ENCODE assay signal across 14 mouse cellular contexts in the genomic region with DNA sequence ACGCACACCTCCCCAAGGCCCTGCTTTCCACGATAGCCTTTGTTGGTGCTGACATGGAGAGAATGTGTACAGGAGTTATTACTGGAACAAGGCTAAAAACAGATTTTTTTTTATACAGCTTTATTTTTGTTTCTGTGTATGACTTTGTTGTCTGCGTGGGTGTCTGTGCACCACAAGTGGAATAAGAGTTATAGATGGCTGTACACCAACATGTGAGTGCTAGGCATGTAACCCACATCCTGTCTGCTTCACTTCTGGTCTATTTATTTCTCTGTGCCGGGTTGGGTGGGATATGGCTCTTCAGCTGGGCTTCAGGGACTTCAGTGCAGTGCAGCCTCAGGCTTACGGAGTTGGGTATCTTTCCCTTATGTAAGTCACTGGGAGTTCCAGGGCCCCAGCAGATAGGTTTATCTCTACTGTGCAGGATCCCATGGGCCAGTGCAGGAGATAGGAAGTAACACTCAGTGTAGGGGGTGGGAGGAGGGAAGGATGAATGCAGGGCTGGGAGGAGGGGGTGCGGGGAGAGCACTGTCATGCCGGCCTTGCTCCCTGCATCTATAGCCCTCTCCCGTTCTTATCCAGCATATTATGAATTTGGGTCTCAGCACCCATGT. TPM values are rescaled to one million over a fixed set of nuclear protein-coding genes. Genes with fewer than 3 reads are reported as not detected.
A peak's percentile ranks its signal among the peaks of the same experiment; 100 is the strongest.
DNase-seq lines count a peak whose midpoint lies in the region; ATAC-seq and TF ChIP-seq lines count a peak whose summit lies in the region.
"Had no signal": no experiment of that assay in that cellular context is flagged by ENCODE, and none has a peak within 500 bp of the region (broad histone marks: within the 10 kb centered on the region; RNA-seq: fewer than 3 reads in every experiment).

No protein-coding gene starts in this region.

- peak; percentile 79 for ATAC-seq in stomach, embryonic 15.5 days (ENCODE audit: insufficient read depth, low FRiP score, low read depth)
- no peak for ATAC-seq in stomach, postnatal 0 days (ENCODE audit: low FRiP score, low TSS enrichment)
- peak; percentile 90 for ATAC-seq in liver, embryonic 14.5 days (ENCODE audit: insufficient read depth)
- ATAC-seq in granulocyte monocyte progenitor cell, adult 5-6 weeks (replicated peaks; ENCODE audit: poor library complexity, severe bottlenecking), result no peak
- no peak for ATAC-seq in neural tube, embryonic 15.5 days (ENCODE audit: low FRiP score)

- no peak for DNase-seq in stomach, postnatal 0 days (ENCODE audit: low spot score)
- peak; percentile 55 for DNase-seq in c-Kit-positive CD71-positive TER-119-negative erythroid progenitor cells, embryonic 14.5 days (ENCODE audit: low read depth)
- DNase-seq in liver, embryonic 14.5 days (ENCODE audit: low read depth in 3 of 3, low spot score in 3 of 3), result peak; percentile 61 to 75 (median 73)
- peak; percentile 29 for DNase-seq in thymus, postnatal 4 days
- DNase-seq in right cerebral cortex, adult 18-20 months, result no peak
- DNase-seq: embryo, embryonic 11 days; gastrocnemius, postnatal 25 days; heart, postnatal 10 days; lung, embryonic 14.5 days had no signal

- H3K4me3 ChIP-seq in stomach, embryonic 15.5 days (replicated peaks), result no peak overlapping the region
- no peak overlapping the region for H3K4me3 ChIP-seq in stomach, postnatal 0 days (ENCODE audit: low read depth, low read length)
- H3K4me3 ChIP-seq in liver, embryonic 14.5 days (ENCODE audit: insufficient read depth in 1 of 2, low read depth in 2 of 2, low read length in 2 of 2), result no peak overlapping the region
- no peak overlapping the region for H3K4me3 ChIP-seq in neural tube, embryonic 15.5 days (replicated peaks)
- H3K4me3 ChIP-seq: midbrain, embryonic 12.5 days; neural tube, embryonic 12.5 days had no signal

- no peak for TF ChIP-seq CTCF in stomach, postnatal 0 days (IDR thresholded peaks at IDR 0.05; ENCODE audit: low read depth)
- TF ChIP-seq CTCF in liver, embryonic 14.5 days (IDR thresholded peaks at IDR 0.05; ENCODE audit: low read depth), result 0 out of 2 replicates have a peak, but pooled peaks have one; percentile 6

- H3K4me2 ChIP-seq in stomach, embryonic 15.5 days, result no peak overlapping the region
- H3K4me2 ChIP-seq in stomach, postnatal 0 days (replicated peaks; ENCODE audit: low read depth), result no peak overlapping the region
- H3K4me2 ChIP-seq in liver, embryonic 14.5 days (ENCODE audit: low read depth), result peak overlapping the region; percentile 51
- H3K4me2 ChIP-seq in neural tube, embryonic 15.5 days, result no peak overlapping the region
- H3K4me2 ChIP-seq: lung, embryonic 14.5 days; midbrain, embryonic 12.5 days; neural tube, embryonic 12.5 days had no signal

- no peaks in the 10 kb centered on the region for H3K27me3 ChIP-seq in stomach, embryonic 15.5 days (replicated peaks)
- H3K27me3 ChIP-seq in stomach, postnatal 0 days (ENCODE audit: control insufficient read depth, insufficient read depth, low read length), result no peaks in the 10 kb centered on the region
- no peaks in the 10 kb centered on the region for H3K27me3 ChIP-seq in liver, embryonic 14.5 days (ENCODE audit: control insufficient read depth, insufficient read depth, low read length)
- no peaks in the 10 kb centered on the region for H3K27me3 ChIP-seq in neural tube, embryonic 15.5 days (replicated peaks)
- H3K27me3 ChIP-seq: midbrain, embryonic 12.5 days; neural tube, embryonic 12.5 days had no signal

- H3K36me3 ChIP-seq in stomach, embryonic 15.5 days, result peaks cover 20% of the 10 kb centered on the region; the same call in 1 of the 2 replicates
- H3K36me3 ChIP-seq in stomach, postnatal 0 days (ENCODE audit: control insufficient read depth, insufficient read depth, low read length), result peaks cover 25% of the 10 kb centered on the region
- peaks cover 8% of the 10 kb centered on the region for H3K36me3 ChIP-seq in liver, embryonic 14.5 days (replicated peaks; ENCODE audit: control insufficient read depth, insufficient read depth, low read depth)
- peaks cover 72% of the 10 kb centered on the region for H3K36me3 ChIP-seq in neural tube, embryonic 15.5 days

- H3K9ac ChIP-seq in stomach, embryonic 15.5 days, result no peak overlapping the region
- H3K9ac ChIP-seq in stomach, postnatal 0 days (ENCODE audit: low read length), result no peak overlapping the region
- H3K9ac ChIP-seq in liver, embryonic 14.5 days (replicated peaks), result peak overlapping the region; percentile 50
- no peak overlapping the region for H3K9ac ChIP-seq in neural tube, embryonic 15.5 days (replicated peaks)
- H3K9ac ChIP-seq: lung, embryonic 14.5 days; midbrain, embryonic 12.5 days; neural tube, embryonic 12.5 days had no signal

- no peak overlapping the region for H3K27ac ChIP-seq in stomach, embryonic 15.5 days
- H3K27ac ChIP-seq in stomach, postnatal 0 days (replicated peaks), result no peak overlapping the region
- peak overlapping the region; percentile 85 for H3K27ac ChIP-seq in liver, embryonic 14.5 days
- no peak overlapping the region for H3K27ac ChIP-seq in neural tube, embryonic 15.5 days (replicated peaks)
- H3K27ac ChIP-seq: midbrain, embryonic 12.5 days; neural tube, embryonic 12.5 days had no signal

- no peaks in the 10 kb centered on the region for H3K4me1 ChIP-seq in stomach, embryonic 15.5 days
- H3K4me1 ChIP-seq in stomach, postnatal 0 days (replicated peaks; ENCODE audit: control insufficient read depth, insufficient read depth), result no peaks in the 10 kb centered on the region
- peaks cover 44 to 54% of the 10 kb centered on the region in 2 experiments for H3K4me1 ChIP-seq in liver, embryonic 14.5 days (replicated peaks; ENCODE audit: control insufficient read depth in 2 of 2, insufficient read depth in 2 of 2, low read length in 1 of 2)
- H3K4me1 ChIP-seq in neural tube, embryonic 15.5 days, result no peaks in the 10 kb centered on the region
- H3K4me1 ChIP-seq: midbrain, embryonic 12.5 days; neural tube, embryonic 12.5 days had no signal

- no peak for TF ChIP-seq EP300 in stomach, postnatal 0 days (optimal IDR thresholded peaks at IDR 0.05)
- peak; percentile 95 for TF ChIP-seq EP300 in liver, embryonic 14.5 days (IDR thresholded peaks at IDR 0.05; ENCODE audit: low read depth)

- no peaks in the 10 kb centered on the region for H3K9me3 ChIP-seq in stomach, embryonic 15.5 days
- no peaks in the 10 kb centered on the region for H3K9me3 ChIP-seq in stomach, postnatal 0 days (ENCODE audit: control insufficient read depth, low read length)
- H3K9me3 ChIP-seq in liver, embryonic 14.5 days (ENCODE audit: control insufficient read depth, low read length), result no peaks in the 10 kb centered on the region
- H3K9me3 ChIP-seq in neural tube, embryonic 15.5 days (replicated peaks), result no peaks in the 10 kb centered on the region
- H3K9me3 ChIP-seq: midbrain, embryonic 12.5 days; neural tube, embryonic 12.5 days had no signal

- 88% methylated on average over 8 of the region's 8 CpGs for WGBS in stomach, embryonic 15.5 days
- 89% methylated on average over 8 of the region's 8 CpGs for WGBS in stomach, postnatal 0 days
- 37% methylated on average over 8 of the region's 8 CpGs for whole genome bisulfite sequencing in liver, embryonic 14.5 days (ENCODE audit: insufficient replicate concordance)
- 90% methylated on average over 8 of the region's 8 CpGs for WGBS in neural tube, embryonic 15.5 days

RNA-seq across cellular contexts. Expression of a gene that starts 21.8 kb away (rescaled TPM):
- polyA plus RNA-seq in stomach, embryonic 15.5 days (2015; fragmentation: Nextera tagmentation; extraction: Ambion mirVana), result 2.1 and 2.3 TPM in 2 replicates
- polyA plus RNA-seq in stomach, postnatal 0 days (2015; fragmentation: Nextera tagmentation; extraction: Ambion mirVana), result 0.30 and 0.42 TPM in 2 replicates
- 0.79 and 0.96 TPM in 2 replicates for polyA plus RNA-seq in liver, embryonic 14.5 days (2012; rRNA removed)
- 0.81 and 1.1 TPM in 2 replicates for polyA plus RNA-seq in liver, embryonic 14.5 days (2014; fragmentation: Nextera tagmentation; extraction: Ambion mirVana)
- 1.6 and 6.2 TPM in 2 replicates for total RNA-seq in granulocyte monocyte progenitor cell, adult 5-6 weeks (2014; fragmentation: Nextera tagmentation)
- 2.0 and 2.2 TPM in 2 replicates for total RNA-seq in granulocyte monocyte progenitor cell, adult 5-6 weeks (2017)
- polyA plus RNA-seq in neural tube, embryonic 15.5 days (2015; fragmentation: Nextera tagmentation; extraction: Ambion mirVana), result 1.1 and 1.4 TPM in 2 replicates

RNA-seq across cellular contexts. Expression of a gene that starts 24.5 kb away (rescaled TPM):
- polyA plus RNA-seq in stomach, embryonic 15.5 days (2015; fragmentation: Nextera tagmentation; extraction: Ambion mirVana), result 32.5 and 33.2 TPM in 2 replicates
- polyA plus RNA-seq in stomach, postnatal 0 days (2015; fragmentation: Nextera tagmentation; extraction: Ambion mirVana), result 21.7 and 22.3 TPM in 2 replicates
- 22.2 and 23.7 TPM in 2 replicates for polyA plus RNA-seq in liver, embryonic 14.5 days (2012; rRNA removed)
- 20.4 and 22.2 TPM in 2 replicates for polyA plus RNA-seq in liver, embryonic 14.5 days (2014; fragmentation: Nextera tagmentation; extraction: Ambion mirVana)
- total RNA-seq in granulocyte monocyte progenitor cell, adult 5-6 weeks (2014; fragmentation: Nextera tagmentation), result 45.0 and 52.3 TPM in 2 replicates
- 27.4 and 34.8 TPM in 2 replicates for total RNA-seq in granulocyte monocyte progenitor cell, adult 5-6 weeks (2017)
- polyA plus RNA-seq in neural tube, embryonic 15.5 days (2015; fragmentation: Nextera tagmentation; extraction: Ambion mirVana), result 28.9 and 29.7 TPM in 2 replicates

RNA-seq across cellular contexts. Expression of a gene that starts 43.2 kb away (rescaled TPM):
- 79.3 and 79.8 TPM in 2 replicates for polyA plus RNA-seq in stomach, embryonic 15.5 days (2015; fragmentation: Nextera tagmentation; extraction: Ambion mirVana)
- 33.4 and 34.9 TPM in 2 replicates for polyA plus RNA-seq in stomach, postnatal 0 days (2015; fragmentation: Nextera tagmentation; extraction: Ambion mirVana)
- polyA plus RNA-seq in liver, embryonic 14.5 days (2012; rRNA removed), result 44.8 and 50.2 TPM in 2 replicates
- 31.5 and 32.8 TPM in 2 replicates for polyA plus RNA-seq in liver, embryonic 14.5 days (2014; fragmentation: Nextera tagmentation; extraction: Ambion mirVana)
- 81.8 and 83.0 TPM in 2 replicates for total RNA-seq in granulocyte monocyte progenitor cell, adult 5-6 weeks (2014; fragmentation: Nextera tagmentation)
- 120 and 167 TPM in 2 replicates for total RNA-seq in granulocyte monocyte progenitor cell, adult 5-6 weeks (2017)
- polyA plus RNA-seq in neural tube, embryonic 15.5 days (2015; fragmentation: Nextera tagmentation; extraction: Ambion mirVana), result 40.7 and 58.0 TPM in 2 replicates

RNA-seq across cellular contexts. Expression of a gene that starts 43.5 kb away (rescaled TPM):
- 1.3 and 1.4 TPM in 2 replicates for polyA plus RNA-seq in stomach, embryonic 15.5 days (2015; fragmentation: Nextera tagmentation; extraction: Ambion mirVana)
- polyA plus RNA-seq in stomach, postnatal 0 days (2015; fragmentation: Nextera tagmentation; extraction: Ambion mirVana), result 0.69 and 0.75 TPM in 2 replicates
- 0.36 and 0.40 TPM in 2 replicates for polyA plus RNA-seq in liver, embryonic 14.5 days (2012; rRNA removed)
- polyA plus RNA-seq in liver, embryonic 14.5 days (2014; fragmentation: Nextera tagmentation; extraction: Ambion mirVana), result 0.22 and 0.52 TPM in 2 replicates
- 1.2 TPM in 1 of 2 replicates, not detected in the other for total RNA-seq in granulocyte monocyte progenitor cell, adult 5-6 weeks (2014; fragmentation: Nextera tagmentation)
- 0.15 and 0.22 TPM in 2 replicates for total RNA-seq in granulocyte monocyte progenitor cell, adult 5-6 weeks (2017)
- polyA plus RNA-seq in neural tube, embryonic 15.5 days (2015; fragmentation: Nextera tagmentation; extraction: Ambion mirVana), result 0.78 and 4.7 TPM in 2 replicates

RNA-seq across cellular contexts. Expression of a gene that starts 43.8 kb away (rescaled TPM):
- polyA plus RNA-seq in stomach, embryonic 15.5 days (2015; fragmentation: Nextera tagmentation; extraction: Ambion mirVana), result 5.3 and 6.4 TPM in 2 replicates
- polyA plus RNA-seq in stomach, postnatal 0 days (2015; fragmentation: Nextera tagmentation; extraction: Ambion mirVana), result 7.3 and 7.7 TPM in 2 replicates
- polyA plus RNA-seq in liver, embryonic 14.5 days (2012; rRNA removed), result 33.8 and 36.4 TPM in 2 replicates
- 2.5 TPM in 2 replicates for polyA plus RNA-seq in liver, embryonic 14.5 days (2014; fragmentation: Nextera tagmentation; extraction: Ambion mirVana)
- total RNA-seq in granulocyte monocyte progenitor cell, adult 5-6 weeks (2014; fragmentation: Nextera tagmentation), result 5.6 and 8.5 TPM in 2 replicates
- 3.8 and 6.8 TPM in 2 replicates for total RNA-seq in granulocyte monocyte progenitor cell, adult 5-6 weeks (2017)
- 3.6 and 4.1 TPM in 2 replicates for polyA plus RNA-seq in neural tube, embryonic 15.5 days (2015; fragmentation: Nextera tagmentation; extraction: Ambion mirVana)

Comparison
In these comparisons a context has a peak if more than half of its experiments do, and no peak if none do; other contexts are left out.
1. ATAC-seq: peak in stomach, embryonic 15.5 days (single experiment) and liver, embryonic 14.5 days (single experiment); none in stomach, postnatal 0 days (single experiment), granulocyte monocyte progenitor cell, adult 5-6 weeks (single experiment) and neural tube, embryonic 15.5 days (single experiment).
2. DNase-seq: peak in c-Kit-positive CD71-positive TER-119-negative erythroid progenitor cells, embryonic 14.5 days (single experiment), liver, embryonic 14.5 days (3 of 3) and thymus, postnatal 4 days (single experiment); none in stomach, postnatal 0 days (single experiment) and right cerebral cortex, adult 18-20 months (single experiment).